Mouse (Mus musculus) kidney, adult 18-20 months (tissue): ENCODE results near the gene Psmb6.
A peak's percentile ranks its signal among the peaks of the same experiment; 100 is the strongest.
"Not testable (repeated sequence)": the region's sequence is repeated elsewhere in the genome, so short reads cannot be mapped to it uniquely, and the experiment has no call there.

ENCODE experiments used
- DNase-seq: peaks from one replicate; pipeline ENCODE4 v3.0.0; 2021

The Psmb6 gene

DNA sequence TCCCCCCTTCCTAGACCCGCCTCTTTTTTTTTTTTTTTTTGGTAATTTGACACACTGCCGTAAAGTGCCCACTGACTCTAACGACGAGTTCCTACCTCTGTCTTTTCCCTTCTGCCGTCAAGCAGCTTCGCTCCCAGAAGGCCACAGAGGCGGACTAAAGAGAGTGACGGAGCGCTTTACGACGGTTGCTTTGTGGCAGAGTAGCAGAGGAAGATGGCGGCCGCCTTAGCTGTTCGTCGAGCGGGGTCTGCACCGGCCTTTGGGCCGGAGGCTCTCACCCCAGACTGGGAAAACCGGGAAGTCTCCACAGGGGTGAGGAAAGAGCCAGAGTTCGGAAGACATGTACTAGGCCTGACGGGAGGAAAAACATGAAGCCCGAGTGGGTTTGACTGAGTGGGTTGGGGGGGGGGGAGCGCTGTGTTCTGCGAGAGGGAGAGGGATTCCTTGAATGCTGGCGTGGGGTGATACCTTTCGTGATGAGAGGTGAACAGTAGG, at the start of gene Psmb6:
Gene Psmb6, plus strand, starts transcription at position 184 of the 495 bp plus-strand sequence.
- DNase-seq = peak; percentile 90

DNA sequence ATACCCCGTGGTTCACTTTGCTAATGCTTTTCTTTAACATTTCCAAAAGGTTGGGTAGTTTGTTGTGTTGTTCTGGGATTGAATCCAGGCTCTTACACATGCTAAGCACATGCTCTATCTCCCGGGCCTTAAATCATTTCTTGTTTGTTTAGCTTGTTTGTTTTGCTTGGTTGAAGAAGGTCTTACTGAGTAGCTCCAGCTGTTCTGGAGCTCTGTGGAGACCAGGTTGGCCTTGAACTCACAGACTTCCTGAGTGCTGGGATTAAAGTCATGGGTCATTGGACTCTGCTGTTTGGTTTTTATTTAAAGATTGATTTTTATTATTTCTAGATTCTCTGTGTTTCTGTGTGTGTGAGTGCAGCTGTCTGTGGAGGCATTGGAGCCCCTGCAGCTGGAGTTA, 39.7 kb upstream of the Psmb6 start:
- no peak for DNase-seq

DNA sequence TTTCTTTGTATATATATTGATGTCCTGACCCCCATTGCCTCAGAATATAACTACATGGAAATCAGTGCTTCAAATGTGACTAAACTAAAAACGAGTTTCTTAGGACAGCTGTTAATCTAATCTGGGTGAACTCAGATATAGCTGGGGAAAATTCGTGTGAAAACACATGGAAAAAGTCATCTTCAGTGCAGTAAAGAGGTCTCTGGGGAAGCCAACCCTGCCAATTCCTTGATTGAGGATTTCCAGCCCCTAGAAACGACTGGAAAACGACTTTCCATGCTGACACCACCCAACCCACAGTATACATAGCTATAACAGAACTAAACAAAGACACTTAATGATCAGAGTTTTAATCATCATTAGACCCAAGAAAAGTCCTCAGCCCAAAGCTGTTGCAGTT, 37.4 kb upstream of the Psmb6 start:
- no peak for DNase-seq

DNA sequence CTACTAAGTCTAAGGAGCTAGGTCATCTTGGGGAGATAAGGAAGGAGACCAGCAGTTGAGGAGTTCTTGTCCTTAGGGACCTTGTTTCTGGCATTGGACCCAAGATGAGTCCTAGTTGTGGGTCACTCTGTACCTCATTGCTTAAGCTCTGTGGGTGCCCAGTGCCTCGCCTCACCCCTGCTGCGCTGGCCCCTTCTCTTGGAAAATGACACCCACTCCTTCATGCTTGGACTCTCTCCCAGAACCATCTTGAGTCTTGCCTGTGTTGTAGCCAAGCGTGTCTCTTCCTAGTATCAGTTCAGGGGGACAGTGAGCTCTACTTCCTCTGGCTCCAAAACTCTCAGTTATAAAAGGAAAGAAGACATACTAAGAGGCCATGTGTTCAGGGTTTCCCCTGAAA, 36.0 kb upstream of the Psmb6 start:
- DNase-seq = no peak

DNA sequence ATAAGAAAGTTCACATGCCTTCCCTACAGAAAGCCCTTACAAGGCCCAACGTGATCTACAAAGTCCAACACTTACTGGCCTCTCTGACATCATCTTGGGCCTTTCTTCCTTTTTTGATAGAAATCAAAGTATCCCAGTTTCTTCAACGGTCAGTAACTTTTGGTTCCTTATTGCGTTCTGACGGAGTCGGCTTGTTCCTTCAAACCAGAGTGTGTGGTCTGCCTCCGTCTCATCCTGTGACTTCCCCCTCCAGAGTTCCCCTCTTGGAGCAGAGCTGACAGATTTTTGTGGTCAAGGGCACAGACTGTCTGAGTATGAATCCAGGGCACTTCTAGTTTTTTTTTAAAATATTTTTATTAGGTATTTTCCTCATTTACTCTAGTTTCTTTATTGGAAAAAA, 35.5 kb upstream of the Psmb6 start:
- no peak for DNase-seq

DNA sequence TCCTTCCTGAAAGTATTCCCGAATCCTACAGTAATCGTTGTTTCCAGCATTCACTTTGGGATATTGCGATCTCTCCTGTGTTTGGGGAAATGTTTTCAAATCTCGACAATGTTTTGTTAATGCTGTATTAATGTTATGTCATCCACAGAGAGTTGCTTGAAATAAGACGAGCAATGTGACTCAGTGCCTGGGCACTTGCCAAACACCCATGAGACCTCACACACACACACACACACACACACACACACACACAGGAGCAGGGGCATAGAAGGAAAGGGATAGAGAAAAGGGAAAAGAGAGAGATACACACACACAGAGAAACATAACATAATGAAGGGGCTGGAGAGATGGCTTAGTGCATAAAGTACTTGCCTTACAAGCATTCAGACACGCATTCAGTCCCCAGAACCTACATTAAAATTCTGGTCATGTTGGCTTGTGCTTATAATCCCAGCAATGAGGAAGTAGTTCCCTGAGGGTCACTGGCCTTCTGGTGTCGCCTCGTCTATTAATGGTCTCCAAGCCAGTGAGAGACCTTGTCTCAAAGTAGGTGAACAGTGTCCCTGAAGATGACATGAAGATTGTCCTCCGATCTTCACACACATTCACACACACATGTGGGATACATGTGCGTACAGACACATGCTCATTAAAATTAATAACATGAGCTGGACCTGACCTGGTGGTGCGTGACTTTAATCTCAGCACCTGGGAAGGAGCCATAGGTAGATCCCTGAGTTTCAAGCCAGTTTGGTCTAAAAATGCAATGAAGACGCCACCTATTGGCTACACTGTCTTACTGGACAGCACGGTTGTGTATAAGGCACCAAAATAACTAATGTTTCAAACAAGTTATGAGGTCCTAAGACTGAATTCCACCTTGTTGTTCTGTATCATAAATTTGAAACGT, 25.3 kb upstream of the Psmb6 start:
- peak; percentile 46 for DNase-seq

DNA sequence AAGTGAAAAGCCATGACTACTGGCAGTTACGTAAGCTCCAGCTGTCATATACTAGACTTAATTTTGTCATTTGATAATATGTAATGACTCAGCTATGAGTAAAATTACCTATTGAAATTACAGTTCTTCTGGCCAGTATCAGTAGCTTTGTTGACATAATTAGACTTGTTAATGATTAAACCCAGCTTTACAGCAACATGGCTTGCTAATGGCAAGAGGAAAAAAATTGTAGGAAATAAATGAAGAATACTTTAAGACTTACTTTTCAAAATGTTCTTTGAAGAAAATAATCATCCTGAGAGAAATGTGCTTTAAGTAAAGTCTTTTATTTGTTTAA, 24.7 kb upstream of the Psmb6 start:
- DNase-seq = no peak

DNA sequence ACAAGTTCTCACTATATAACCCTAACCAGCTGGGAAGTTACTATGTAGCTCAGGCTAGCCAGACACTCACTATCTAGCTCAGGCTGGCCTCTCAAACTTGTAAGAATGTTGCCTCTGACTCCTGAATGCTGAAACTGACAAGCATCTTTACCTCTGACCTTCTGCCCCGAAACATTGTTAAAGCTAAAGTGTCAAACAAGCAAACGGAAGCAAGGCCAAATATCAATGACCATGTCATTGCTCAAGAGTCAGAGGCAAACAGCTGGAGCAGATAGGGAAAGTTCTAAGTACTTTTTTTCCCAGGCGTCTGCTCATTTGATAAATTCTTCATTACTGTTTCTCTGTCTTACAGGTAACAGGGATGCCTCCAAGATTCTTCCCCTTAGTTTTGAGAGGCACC, 23.1 kb upstream of the Psmb6 start:
- DNase-seq = no peak

DNA sequence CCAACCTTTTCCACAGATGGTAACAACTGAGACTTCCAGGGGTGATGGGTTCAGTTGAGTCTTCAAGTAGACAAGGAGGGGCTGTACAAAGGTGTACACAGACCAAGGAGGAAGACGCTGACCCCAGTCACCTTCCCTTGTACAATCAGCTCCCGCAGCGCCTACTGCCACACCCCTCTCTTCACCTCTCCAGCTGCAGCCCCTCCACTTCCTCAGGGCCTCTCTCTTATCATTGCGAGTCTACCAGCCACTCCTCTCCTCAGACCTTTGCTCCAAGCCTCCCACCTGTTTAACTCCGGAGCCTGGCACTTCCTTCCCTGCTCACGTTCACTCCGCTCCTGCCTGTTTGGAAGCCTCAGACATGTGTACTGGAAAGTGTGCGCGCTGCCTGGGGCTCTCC, 20.2 kb upstream of the Psmb6 start, which contains the start of gene Tm4sf5:
Gene Tm4sf5, plus strand, starts transcription at position 275 of the 400 bp plus-strand sequence.
- no peak for DNase-seq

DNA sequence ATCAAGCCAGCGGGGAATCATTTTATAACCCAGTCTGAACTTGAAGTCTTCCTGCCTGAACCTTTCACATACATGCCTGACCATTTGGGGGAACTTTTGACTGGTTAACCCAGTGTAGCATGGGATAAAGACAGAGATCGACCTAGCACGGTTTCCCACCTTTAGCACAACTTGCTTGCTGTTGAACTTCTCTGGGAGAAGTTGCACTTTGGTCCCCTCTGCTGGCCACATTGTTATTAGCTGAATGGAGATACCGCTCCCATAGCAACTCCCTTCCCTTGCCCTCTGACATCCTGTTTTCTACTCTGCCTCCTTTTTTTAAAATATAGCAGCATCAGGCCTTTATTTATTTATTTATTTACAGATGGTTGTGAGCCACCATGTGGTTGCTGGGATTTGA, 18.8 kb upstream of the Psmb6 start:
- DNase-seq = peak; percentile 80

DNA sequence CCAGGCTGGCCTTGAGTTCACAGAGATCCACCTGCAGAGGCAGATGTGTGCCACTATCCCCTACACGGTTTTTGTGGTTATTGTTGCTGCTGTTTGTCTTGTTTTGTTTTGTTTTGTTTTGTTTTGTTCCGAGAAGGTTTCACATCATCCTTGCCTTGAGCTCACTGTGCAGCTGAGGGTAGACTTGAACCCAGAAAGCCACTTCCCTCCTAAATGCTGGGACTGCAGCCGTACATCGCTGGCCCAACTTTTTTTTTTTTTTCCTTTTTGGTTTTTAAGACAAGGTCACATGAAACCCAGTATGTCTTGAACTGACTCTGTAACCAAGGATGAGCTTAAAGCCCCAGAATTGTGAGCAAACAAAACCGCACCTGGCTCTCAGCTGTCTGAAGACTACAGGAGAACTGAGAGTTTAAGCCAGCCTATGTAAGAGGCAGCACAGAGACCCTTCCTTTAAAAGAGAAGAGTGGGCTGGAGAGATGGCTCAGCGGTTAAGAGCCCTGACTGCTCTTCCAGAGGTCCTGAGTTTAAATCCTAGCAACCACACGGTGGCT, 18.1 kb upstream of the Psmb6 start:
- no peak for DNase-seq

DNA sequence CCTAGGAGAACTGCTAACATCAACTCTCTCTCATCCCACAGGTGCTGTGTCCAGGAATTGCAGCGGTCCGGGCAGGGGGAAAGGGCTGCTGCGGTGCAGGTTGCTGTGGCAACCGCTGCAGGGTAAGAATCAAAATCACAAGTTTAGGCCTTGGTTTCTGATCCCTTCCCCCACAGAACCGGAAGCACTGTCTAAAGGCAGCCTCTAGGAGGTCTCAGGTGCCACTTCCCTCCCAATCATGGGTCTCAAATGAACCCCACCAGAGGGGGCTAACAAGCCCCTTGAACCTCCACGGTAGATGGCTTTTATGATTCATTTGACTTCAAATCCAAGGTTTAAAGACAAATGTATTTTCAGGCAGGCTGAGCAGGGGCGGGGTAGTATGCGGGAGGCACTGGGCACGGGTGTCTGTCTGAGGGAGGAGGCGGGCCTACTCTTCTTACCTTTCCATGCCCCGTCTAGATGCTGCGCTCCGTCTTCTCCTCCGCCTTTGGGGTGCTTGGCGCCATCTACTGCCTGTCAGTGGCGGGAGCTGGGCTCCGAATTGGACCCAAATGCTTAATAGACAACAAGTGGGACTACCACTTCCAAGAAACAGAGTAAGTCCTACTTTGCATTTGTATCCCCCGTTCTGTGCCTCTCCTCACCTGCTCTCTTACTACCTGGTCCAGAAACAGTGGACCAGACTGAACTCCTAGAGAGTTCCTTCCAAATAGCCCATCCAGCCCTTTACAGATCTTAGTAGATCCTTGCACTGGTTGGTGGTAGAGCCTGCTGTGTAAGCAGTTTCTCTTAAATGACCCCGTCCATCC, 15.2 kb upstream of the Psmb6 start:
- DNase-seq = peak; percentile 52

DNA sequence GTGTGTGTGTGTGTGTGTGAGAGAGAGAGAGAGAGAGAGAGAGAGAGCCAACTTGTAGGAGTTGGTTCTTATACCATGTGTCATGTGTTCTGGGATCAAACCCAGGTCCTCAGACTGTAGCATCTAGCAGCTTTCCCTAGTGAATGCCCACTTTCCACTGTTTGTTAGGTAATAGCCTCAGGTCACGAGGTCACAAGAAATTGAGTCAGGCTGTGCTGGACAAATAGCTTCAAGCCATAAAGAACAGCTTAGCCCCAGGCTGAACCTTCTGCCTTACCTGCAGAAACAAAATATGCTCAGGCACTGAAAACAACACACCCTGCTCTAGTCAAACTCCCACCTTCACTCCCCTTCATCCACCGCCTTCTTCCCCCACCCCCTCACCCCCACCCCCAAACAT, 13.9 kb upstream of the Psmb6 start:
- DNase-seq = no peak

DNA sequence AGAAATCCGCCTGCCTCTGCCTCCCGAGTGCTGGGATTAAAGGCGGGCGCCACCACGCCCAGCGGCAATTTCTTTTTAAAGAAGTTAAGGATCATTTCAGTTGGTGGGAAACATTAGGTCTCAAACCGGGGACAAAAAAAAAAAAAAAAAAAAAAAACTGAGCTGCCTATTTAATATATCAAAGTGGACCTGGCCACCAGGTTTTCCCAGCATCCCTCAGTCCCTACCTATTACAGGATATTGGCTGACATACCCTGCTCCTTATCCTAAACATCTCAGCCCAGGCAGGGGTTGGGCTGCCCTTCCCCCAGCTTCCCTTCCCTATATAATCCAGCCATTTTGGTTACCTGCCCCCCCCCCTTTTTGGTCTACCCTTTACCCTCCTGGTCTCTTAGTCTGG, 13.3 kb upstream of the Psmb6 start:
- no peak for DNase-seq

DNA sequence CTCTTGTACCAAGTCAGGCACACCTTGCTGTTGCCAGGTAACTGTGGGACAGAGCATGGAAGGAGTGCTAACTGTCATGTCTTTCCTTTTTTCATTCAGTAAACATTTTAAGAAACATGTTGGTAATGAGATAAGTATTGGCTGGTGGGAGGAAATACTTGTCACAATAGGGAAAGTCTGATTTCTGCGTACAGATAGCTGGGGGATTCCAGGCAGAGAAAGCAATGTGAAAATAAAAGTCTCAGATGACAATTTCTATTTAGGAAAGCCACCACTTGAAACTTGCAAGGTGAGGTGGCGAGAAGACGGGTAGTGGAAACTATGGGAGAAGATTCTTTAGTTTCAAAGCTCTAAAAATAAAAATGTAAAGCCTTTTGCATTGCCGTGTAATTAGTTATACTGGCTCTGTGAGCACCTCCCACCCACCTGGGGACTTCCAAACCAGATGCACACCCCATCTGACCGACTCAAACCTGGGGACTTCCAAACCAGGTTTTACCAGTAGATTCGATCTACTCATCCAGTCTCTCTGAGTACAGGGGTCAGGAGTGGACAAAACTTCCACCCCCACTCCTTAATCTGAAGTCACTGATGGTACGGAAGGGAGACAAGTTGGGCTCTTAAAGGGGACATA, 12.3 kb upstream of the Psmb6 start:
- no peak for DNase-seq

DNA sequence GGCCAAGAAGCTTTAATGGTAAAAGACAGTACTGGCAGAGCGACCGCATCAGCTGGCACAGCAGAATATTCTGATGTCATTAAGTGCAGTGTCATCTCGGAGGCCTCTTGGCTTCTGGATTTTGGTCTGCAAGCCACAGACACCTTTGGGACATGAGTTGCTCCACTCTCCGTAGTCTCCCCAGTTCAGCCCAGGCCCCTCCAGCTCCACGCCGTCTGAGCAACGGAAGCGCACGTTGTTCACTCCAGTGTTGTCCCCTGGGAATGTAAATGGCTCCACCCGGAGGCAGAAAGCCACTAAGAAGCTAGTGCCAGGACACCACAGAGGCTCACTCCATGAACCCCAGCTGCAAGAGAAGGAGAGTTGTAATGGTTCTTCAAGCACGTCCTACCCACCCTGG, 11.6 kb upstream of the Psmb6 start:
- DNase-seq = no peak

DNA sequence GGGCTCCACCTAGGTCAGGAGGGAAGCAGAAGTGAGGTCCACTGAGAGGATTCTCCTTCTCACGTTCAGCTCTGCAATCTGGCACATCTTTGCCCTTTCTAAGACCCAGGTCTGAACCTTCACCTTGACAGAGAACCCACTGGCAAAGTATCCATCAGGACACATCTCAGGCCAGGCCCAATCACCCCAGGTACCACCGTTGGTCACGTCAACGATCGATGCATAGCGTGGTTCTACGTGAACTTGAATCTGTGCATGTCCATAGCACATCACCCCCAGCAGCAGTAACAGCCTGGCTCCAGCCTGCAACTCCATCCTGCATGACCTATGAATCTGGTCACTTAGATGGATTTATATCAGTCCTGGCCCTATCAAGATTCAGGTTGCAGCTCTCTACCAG, 10.9 kb upstream of the Psmb6 start, which contains the start of gene Vmo1:
Gene Vmo1, minus strand, starts transcription at position 329 of the 400 bp plus-strand sequence.
- no peak for DNase-seq

DNA sequence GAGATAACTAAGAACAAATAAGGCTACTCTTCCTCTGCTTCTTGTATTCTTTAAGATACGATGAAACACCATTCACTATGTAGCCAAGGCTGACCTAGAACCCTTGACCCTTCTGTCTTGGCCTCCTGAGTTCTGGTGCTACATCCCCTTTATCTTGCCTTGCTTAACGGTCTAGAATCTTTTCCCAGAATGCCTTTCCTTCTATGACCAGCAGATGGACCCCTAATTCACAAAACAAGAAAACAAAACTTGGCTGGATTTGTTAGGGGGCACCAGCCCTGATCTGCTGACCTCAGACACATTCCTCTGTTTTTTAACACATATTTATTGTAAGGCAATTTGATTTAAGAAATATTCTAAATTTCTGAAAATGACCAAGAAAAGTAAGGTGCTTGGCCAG, 8.8 kb upstream of the Psmb6 start:
- DNase-seq = peak; percentile 31

DNA sequence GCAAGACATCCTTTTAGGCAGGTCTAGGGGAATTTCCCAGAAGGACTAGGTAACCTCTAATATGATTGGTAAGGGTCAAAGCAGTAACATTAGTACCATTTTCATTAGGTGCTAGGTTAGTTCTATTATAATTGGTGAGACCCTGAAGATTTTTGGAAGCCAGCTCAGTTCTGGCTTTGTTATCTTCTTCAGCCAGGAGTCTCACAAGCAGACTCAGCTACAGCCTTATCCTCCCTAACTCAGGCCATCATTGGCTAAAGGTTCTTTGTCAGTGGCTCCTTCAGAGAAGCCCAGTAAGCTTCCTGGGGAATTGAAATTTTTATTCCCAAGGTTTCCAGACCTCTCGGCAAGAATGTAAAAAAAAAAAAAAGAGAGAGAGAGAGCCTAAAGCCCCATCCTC, 6.7 kb upstream of the Psmb6 start:
- DNase-seq = no peak

DNA sequence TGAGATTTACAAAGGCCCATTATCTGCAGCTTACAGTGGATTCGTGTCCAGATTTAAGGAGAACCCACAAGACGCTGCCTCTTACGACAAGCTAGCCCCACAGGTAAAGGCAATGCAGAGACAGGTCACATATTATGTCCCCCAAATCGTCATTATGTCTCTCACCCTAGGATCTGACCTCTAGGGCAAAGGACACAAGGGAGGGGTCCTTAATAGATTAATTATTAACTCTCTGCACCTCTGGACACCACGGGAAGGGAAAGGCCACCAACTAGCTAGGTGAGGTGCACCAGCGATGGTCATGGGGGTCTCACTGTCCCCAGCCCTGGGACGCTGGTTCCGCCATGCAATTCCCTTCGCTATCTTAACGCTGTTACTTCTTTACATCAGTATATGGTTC, 6.2 kb upstream of the Psmb6 start, which contains the start of gene Gltpd2:
Gene Gltpd2, plus strand, starts transcription at position 274 of the 400 bp plus-strand sequence.
- no peak for DNase-seq

DNA sequence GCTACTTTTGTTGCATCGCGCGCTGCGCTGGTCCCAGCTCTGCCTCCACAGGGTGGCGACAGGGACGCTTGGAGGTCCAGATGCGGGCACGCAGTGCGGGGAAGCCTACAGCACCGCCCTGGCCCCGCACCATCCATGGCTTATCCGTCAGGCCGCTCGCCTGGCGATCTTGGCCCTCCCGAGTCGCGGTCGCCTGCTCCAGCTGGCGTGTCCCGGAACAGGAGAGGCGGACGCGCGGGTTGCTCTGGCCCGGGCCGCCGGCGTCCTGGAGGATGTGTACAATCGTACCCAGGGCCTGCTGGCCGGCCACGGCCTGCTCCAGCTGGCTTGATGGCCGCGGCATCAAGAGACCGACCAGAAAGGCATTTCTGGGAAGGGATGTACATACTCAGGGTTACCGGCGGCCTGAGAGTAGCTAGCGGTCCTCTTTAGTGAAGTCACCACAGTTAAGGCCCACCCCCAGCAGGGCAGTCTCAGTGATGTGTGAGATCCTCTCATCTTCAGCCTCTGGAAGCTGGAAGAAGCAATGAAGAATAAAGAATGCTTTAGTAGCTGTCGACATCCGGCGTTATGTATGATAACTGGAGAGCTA, 4.9 kb upstream of the Psmb6 start:
- peak; percentile 52 for DNase-seq

DNA sequence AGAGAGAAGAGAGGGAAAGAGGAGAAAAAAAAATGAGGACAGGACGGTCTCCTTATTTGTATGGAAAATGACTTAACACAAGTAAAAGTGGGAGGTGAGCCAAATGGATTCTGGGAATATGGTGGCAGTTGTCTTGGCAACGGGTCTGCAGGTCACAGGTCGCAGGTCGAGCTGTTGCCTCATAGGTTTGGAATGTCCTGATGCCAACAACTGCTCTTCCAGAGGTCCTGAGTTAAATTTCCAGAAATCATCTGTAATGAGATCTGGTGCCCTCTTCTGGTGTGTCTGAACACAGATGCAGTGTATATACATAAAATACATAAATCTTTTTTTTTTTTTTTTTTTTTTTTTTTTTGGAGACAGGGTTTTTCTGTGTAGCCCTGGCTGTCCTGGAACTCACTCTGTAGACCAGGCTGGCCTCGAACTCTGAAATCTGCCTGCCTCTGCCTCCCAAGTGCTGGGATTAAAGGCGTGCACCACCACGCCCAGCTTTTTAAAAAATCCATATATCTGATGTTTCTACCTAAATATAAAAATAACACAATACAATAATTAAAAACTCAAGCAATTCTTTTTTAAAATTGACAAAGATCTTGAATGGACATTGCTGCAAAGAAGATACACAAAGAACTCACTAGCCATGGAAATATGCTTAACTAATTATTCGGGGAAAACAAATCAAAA, 1.7 kb upstream of the Psmb6 start:
- not testable (repeated sequence) for DNase-seq
